Mouse (Mus musculus) lung, postnatal 0 days (tissue): ENCODE results near the gene Hcrtr1. TPM values are rescaled to one million over a fixed set of nuclear protein-coding genes. Genes with fewer than 3 reads are reported as not detected.

Source experiments
- ATAC-seq: fragments of 200-750 bp; cut with Nextera tagmentation; 2 replicates; pipeline ENCODE4 v1.8.0; 2017; ENCODE audit warnings: moderate library complexity
- DNase-seq: peaks from one replicate; pipeline ENCODE4 v3.0.0-alpha.2; 2016; ENCODE audit warnings: low spot score
- H3K27ac ChIP-seq: fragments of 300-500 bp; sonication (generic); 2 replicates; pipeline ENCODE4 v1.5.1; 2014; ENCODE audit warnings: antibody characterized with exemption, mild to moderate bottlenecking, low read length, mixed read lengths
- H3K27me3 ChIP-seq: fragments of 300-500 bp; sonication (generic); replicated peaks from 2 replicates; pipeline ENCODE4 v1.6.1; 2014; ENCODE audit warnings: low read length, mixed read lengths; ENCODE audit not compliant: insufficient read depth
- H3K36me3 ChIP-seq: fragments of 300-500 bp; sonication (generic); 2 replicates; pipeline ENCODE4 v1.6.1; 2014; ENCODE audit warnings: low read length, mixed read lengths; ENCODE audit not compliant: insufficient read depth
- H3K4me1 ChIP-seq: fragments of 300-500 bp; sonication (generic); 2 replicates; pipeline ENCODE4 v1.6.1; 2014; ENCODE audit warnings: antibody characterized with exemption, low read depth, low read length, mixed read lengths; ENCODE audit not compliant: insufficient read depth
- H3K4me2 ChIP-seq: fragments of 300-500 bp; sonication (generic); replicated peaks from 2 replicates; pipeline ENCODE4 v1.6.1; 2014; ENCODE audit warnings: low read depth, mild to moderate bottlenecking, low read length, moderate library complexity, mixed read lengths
- H3K4me3 ChIP-seq: fragments of 300-500 bp; sonication (generic); 2 replicates; pipeline ENCODE4 v1.5.1; 2014; ENCODE audit warnings: low read depth, low read length
- H3K9ac ChIP-seq: fragments of 300-500 bp; sonication (generic); replicated peaks from 2 replicates; pipeline ENCODE4 v1.6.1; 2014; ENCODE audit warnings: low read depth, mild to moderate bottlenecking
- H3K9me3 ChIP-seq: fragments of 300-500 bp; sonication (generic); 2 replicates; pipeline ENCODE4 v1.6.1; 2016; ENCODE audit warnings: low read length, mixed read lengths
- CTCF ChIP-seq: IDR thresholded peaks from 2 replicates; pipeline ENCODE4 v1.5.1; 2016; ENCODE audit warnings: antibody characterized with exemption, mild to moderate bottlenecking
- EP300 ChIP-seq: IDR thresholded peaks from 2 replicates; pipeline ENCODE4 v1.6.1; 2016; ENCODE audit warnings: antibody characterized with exemption, mild to moderate bottlenecking, control low read depth
- WGBS: fragments of 180-500 bp; shearing (Covaris S2); extraction: QIAGEN DNeasy Blood & Tissue Kit; methylation state at CpG from one replicate; pipeline ENCODE4 v1.1.7; 2014; 5-methylcytosine and 5-hydroxymethylcytosine counted together
- polyA plus RNA-seq: library from polyadenylated mRNA; unstranded; fragments of >200 nt; fragmentation: Nextera tagmentation; extraction: Ambion mirVana; gene quantifications from 2 replicates; pipeline ENCODE4 v1.2.1, GENCODE M21; 2015

The Hcrtr1 gene
- polyA plus RNA-seq, 1 experiment from 2014 or later, result 0.18 TPM

GRCm38 (mm10) chr4:130175072-130175711, 36.0 kb upstream of the Hcrtr1 start, which contains the start of gene Tinagl1:
Tinagl1 (minus strand) TSS chr4:130175122.
- peak; percentile 50 for ATAC-seq
- H3K4me3 ChIP-seq, result peak within 1 kb of the TSS; percentile 50
- peak within 1 kb of the TSS; percentile 64 for H3K4me2 ChIP-seq
- peak; percentile 77 for DNase-seq
- H3K4me1 ChIP-seq, result peaks cover 50% of the 10 kb centered on the region; the same call in 1 of the 2 replicates
- TF ChIP-seq CTCF, result no peak
- peak; percentile 49 for TF ChIP-seq EP300
- H3K36me3 ChIP-seq, result no peaks in the 10 kb centered on the region
- no peaks in the 10 kb centered on the region for H3K27me3 ChIP-seq
- H3K9me3 ChIP-seq, result no peaks in the 10 kb centered on the region
- H3K27ac ChIP-seq, result peak within 1 kb of the TSS; percentile 93
- H3K9ac ChIP-seq, result peak within 1 kb of the TSS; percentile 69
- WGBS, result 2% methylated on average over 10 of the region's 14 CpGs

GRCm38 (mm10) chr4:130174335-130175031, 35.3 kb upstream of the Hcrtr1 start:
- ATAC-seq (peak; percentile 87), DNase-seq (peak; percentile 94)
- H3K27me3 ChIP-seq, result no peaks in the 10 kb centered on the region
- 2% methylated on average over 25 of the region's 25 CpGs for WGBS
- no peaks in the 10 kb centered on the region for H3K9me3 ChIP-seq
- H3K4me2 ChIP-seq, result peak overlapping the region; percentile 64
- peak overlapping the region; percentile 50 for H3K4me3 ChIP-seq
- no peak for TF ChIP-seq CTCF
- peak; percentile 92 for TF ChIP-seq EP300
- peak overlapping the region; percentile 69 for H3K9ac ChIP-seq
- peaks cover 50% of the 10 kb centered on the region; the same call in 1 of the 2 replicates for H3K4me1 ChIP-seq
- H3K27ac ChIP-seq, result peak overlapping the region; percentile 93
- H3K36me3 ChIP-seq, result no peaks in the 10 kb centered on the region

- 26% methylated on average over 19 of the region's 19 CpGs for WGBS
- Histone ChIP-seq H3K36me3 (no peaks in the 10 kb centered on the region), H3K4me1 (peaks cover 50% of the 10 kb centered on the region; the same call in 1 of the 2 replicates), H3K4me3 (peak overlapping the region; percentile 50), H3K27ac (peak overlapping the region; percentile 93), H3K9me3 (no peaks in the 10 kb centered on the region), H3K27me3 (no peaks in the 10 kb centered on the region), H3K4me2 (peak overlapping the region; percentile 64), H3K9ac (peak overlapping the region; percentile 69)
- DNase-seq (no peak), ATAC-seq (no peak)
- TF ChIP-seq CTCF, result no peak
- no peak for TF ChIP-seq EP300
Observed at GRCm38 (mm10) chr4:130173911-130174311, 34.8 kb upstream of the Hcrtr1 start.

- Histone ChIP-seq H3K9me3 (no peaks in the 10 kb centered on the region), H3K9ac (peak overlapping the region; percentile 69), H3K36me3 (no peaks in the 10 kb centered on the region), H3K27ac (peak overlapping the region; percentile 93), H3K4me1 (peaks cover 53% of the 10 kb centered on the region; the same call in 1 of the 2 replicates), H3K4me2 (peak overlapping the region; percentile 64), H3K27me3 (no peaks in the 10 kb centered on the region), H3K4me3 (peak overlapping the region; percentile 50)
- TF ChIP-seq EP300, result no peak
- TF ChIP-seq CTCF, result no peak; the same call in 1 of the 2 replicates
- no peak for DNase-seq
- ATAC-seq, result no peak
- WGBS, result 47% methylated on average over 11 of the region's 11 CpGs
Observed at GRCm38 (mm10) chr4:130173060-130173822, 34.1 kb upstream of the Hcrtr1 start.

GRCm38 (mm10) chr4:130171951-130172765, 33.0 kb upstream of the Hcrtr1 start:
- H3K9ac ChIP-seq, result 0 out of 2 replicates have a peak overlapping the region, but pooled peaks have one; percentile 23
- peak overlapping the region; percentile 64 for H3K4me2 ChIP-seq
- 23% methylated on average over 11 of the region's 11 CpGs for WGBS
- DNase-seq (peak; percentile 78), ATAC-seq (peak; percentile 3; the same call in 1 of the 2 replicates)
- H3K27ac ChIP-seq, result peak overlapping the region; percentile 93
- H3K36me3 ChIP-seq, result peaks cover 6% of the 10 kb centered on the region; the same call in 1 of the 2 replicates
- peaks cover 56% of the 10 kb centered on the region; the same call in 1 of the 2 replicates for H3K4me1 ChIP-seq
- peak; percentile 39; the same call in 1 of the 2 replicates for TF ChIP-seq EP300
- no peak for TF ChIP-seq CTCF
- no peaks in the 10 kb centered on the region for H3K27me3 ChIP-seq
- H3K9me3 ChIP-seq, result no peaks in the 10 kb centered on the region
- H3K4me3 ChIP-seq, result peak overlapping the region; percentile 50
